Mouse (Mus musculus): ENCODE measurements around the gene Spryd3.

Spryd3 gene

GRCm38 (mm10) chr15:102070476-102071467 lies 65.3 kb downstream of the Spryd3 start:
- no peak for DNase-seq (ENCODE audit: low spot score)

Measured in yolk sac, embryonic 10.5 days (tissue).